Mouse (Mus musculus) ovary, adult 18-20 months (tissue): Measurements from ENCODE around the gene C87436.

Experiments
- DNase-seq: peaks from one replicate; pipeline ENCODE4 v3.0.0; 2022; ENCODE audit warnings: low spot score, mixed read lengths

C87436 gene

GRCm38 (mm10) chr6:86426358-86426757, 11.8 kb upstream of the C87436 start, which contains the start of gene Gm44790:
Gene Gm44790, plus strand, starts transcription at chr6:86426658.
- DNase-seq = no peak

- DNase-seq = no peak
Measured at GRCm38 (mm10) chr6:86431531-86431930, 6.6 kb upstream of the C87436 start.

- DNase-seq = no peak
Measured at GRCm38 (mm10) chr6:86433696-86434095, 4.5 kb upstream of the C87436 start.

- peak; percentile 20 for DNase-seq
Measured at GRCm38 (mm10) chr6:86437711-86438110, 463 bp upstream of the C87436 start.

- DNase-seq = no peak
Measured at GRCm38 (mm10) chr6:86439119-86439496, 934 bp downstream of the C87436 start.

GRCm38 (mm10) chr6:86439531-86439930, 1.4 kb downstream of the C87436 start:
- DNase-seq = no peak

- DNase-seq = no peak
Measured at GRCm38 (mm10) chr6:86441571-86441970, 3.4 kb downstream of the C87436 start.

- DNase-seq = no peak
Measured at GRCm38 (mm10) chr6:86445551-86445950, 7.4 kb downstream of the C87436 start.

GRCm38 (mm10) chr6:86446927-86447568, 8.9 kb downstream of the C87436 start:
- DNase-seq = no peak

- no peak for DNase-seq
Measured at GRCm38 (mm10) chr6:86456727-86457126, 18.6 kb downstream of the C87436 start.

GRCm38 (mm10) chr6:86463079-86463478, 24.9 kb downstream of the C87436 start:
- no peak for DNase-seq

- no peak for DNase-seq
Measured at GRCm38 (mm10) chr6:86471317-86471716, 33.1 kb downstream of the C87436 start.

GRCm38 (mm10) chr6:86471760-86472099, 33.6 kb downstream of the C87436 start:
- DNase-seq = no peak

GRCm38 (mm10) chr6:86472100-86472955, 34.2 kb downstream of the C87436 start:
- peak; percentile 99 for DNase-seq

GRCm38 (mm10) chr6:86473077-86473476, 34.9 kb downstream of the C87436 start:
- DNase-seq = no peak

GRCm38 (mm10) chr6:86474072-86474471, 35.9 kb downstream of the C87436 start:
- no peak for DNase-seq

- DNase-seq = no peak
Measured at GRCm38 (mm10) chr6:86474646-86475181, 36.5 kb downstream of the C87436 start.

- peak; percentile 66 for DNase-seq
Measured at GRCm38 (mm10) chr6:86475462-86476167, 37.4 kb downstream of the C87436 start.

GRCm38 (mm10) chr6:86476931-86477330, 38.8 kb downstream of the C87436 start:
- no peak for DNase-seq

- DNase-seq = no peak
Measured at GRCm38 (mm10) chr6:86479311-86479710, 41.1 kb downstream of the C87436 start.

GRCm38 (mm10) chr6:86479816-86480188, 41.6 kb downstream of the C87436 start:
- DNase-seq = no peak

GRCm38 (mm10) chr6:86480189-86480831, 42.1 kb downstream of the C87436 start:
- peak; percentile 50 for DNase-seq
